Mouse (Mus musculus): ENCODE results near the gene Ddx24. TPM values are rescaled to one million over a fixed set of nuclear protein-coding genes. Genes with fewer than 3 reads are reported as not detected.

Gene Ddx24
- total and polyA plus RNA-seq, 3 experiments: 38.9 to 132 (median 116) TPM

GRCm38 (mm10) chr12:103389982-103390381 lies 35.6 kb downstream of the Ddx24 start:
- DNase-seq: no peak

GRCm38 (mm10) chr12:103389348-103389727 lies 36.3 kb downstream of the Ddx24 start:
- no peak for DNase-seq

GRCm38 (mm10) chr12:103388505-103389347 lies 36.9 kb downstream of the Ddx24 start, which contains the start of gene Otub2:
Otub2 (plus strand) TSS chr12:103388682.
- DNase-seq: peak; percentile 98

GRCm38 (mm10) chr12:103380226-103380625 lies 45.4 kb downstream of the Ddx24 start:
- DNase-seq: no peak

GRCm38 (mm10) chr12:103376774-103377173 lies 48.9 kb downstream of the Ddx24 start:
- no peak for DNase-seq

GRCm38 (mm10) chr12:103376124-103376523 lies 49.5 kb downstream of the Ddx24 start:
- no peak for DNase-seq

GRCm38 (mm10) chr12:103373530-103374236 lies 51.9 kb downstream of the Ddx24 start:
- DNase-seq: no peak

GRCm38 (mm10) chr12:103371711-103372110 lies 53.9 kb downstream of the Ddx24 start:
- peak; percentile 63 for DNase-seq

- no peak for DNase-seq
Observed at GRCm38 (mm10) chr12:103370861-103371260, 54.8 kb downstream of the Ddx24 start.

GRCm38 (mm10) chr12:103368777-103369176 lies 56.9 kb downstream of the Ddx24 start:
- DNase-seq: no peak

GRCm38 (mm10) chr12:103368326-103368669 lies 57.3 kb downstream of the Ddx24 start:
- DNase-seq: no peak

GRCm38 (mm10) chr12:103367620-103368325 lies 57.9 kb downstream of the Ddx24 start:
- peak; percentile 64 for DNase-seq

GRCm38 (mm10) chr12:103367171-103367570 lies 58.5 kb downstream of the Ddx24 start:
- no peak for DNase-seq

- no peak for DNase-seq
Observed at GRCm38 (mm10) chr12:103362336-103362735, 63.3 kb downstream of the Ddx24 start.

GRCm38 (mm10) chr12:103361539-103362307 lies 63.9 kb downstream of the Ddx24 start:
- no peak for DNase-seq

- DNase-seq: no peak
Observed at GRCm38 (mm10) chr12:103360812-103361211, 64.8 kb downstream of the Ddx24 start.

GRCm38 (mm10) chr12:103358951-103359801 lies 66.5 kb downstream of the Ddx24 start:
- DNase-seq: no peak

- no peak for DNase-seq
Observed at GRCm38 (mm10) chr12:103358216-103358615, 67.4 kb downstream of the Ddx24 start.

All from adrenal gland, adult 2 months (tissue).